Mouse (Mus musculus) urinary bladder, postnatal 25 days (tissue): ENCODE data around the gene Tmem9b.

Source experiments
- DNase-seq: peaks from one replicate; pipeline ENCODE4 v3.0.0; 2022; ENCODE audit warnings: low spot score

The Tmem9b gene

GRCm38 (mm10) chr7:109739822-109740370 lies 12.8 kb downstream of the Tmem9b start:
- no peak for DNase-seq

DNA sequence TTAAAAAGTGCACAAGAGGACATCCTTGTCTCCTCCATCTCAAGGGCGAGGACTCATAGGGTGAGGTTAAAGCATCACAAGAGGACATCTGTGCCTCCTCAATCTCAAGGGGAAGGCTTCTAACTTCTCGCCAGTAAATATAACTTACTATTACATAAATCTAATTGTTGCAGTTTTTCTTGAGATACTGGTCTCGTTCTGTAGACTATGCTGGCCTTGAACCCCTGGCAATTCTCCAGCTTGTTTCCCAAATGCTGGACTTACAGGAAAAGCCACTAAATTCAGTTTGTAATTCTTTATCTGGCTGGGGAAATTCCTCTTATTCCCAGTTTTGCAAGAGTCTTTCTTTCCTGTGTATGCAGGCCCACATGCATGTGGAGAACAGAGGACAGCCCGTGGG lies 17.9 kb downstream of the Tmem9b start:
- DNase-seq: no peak

DNA sequence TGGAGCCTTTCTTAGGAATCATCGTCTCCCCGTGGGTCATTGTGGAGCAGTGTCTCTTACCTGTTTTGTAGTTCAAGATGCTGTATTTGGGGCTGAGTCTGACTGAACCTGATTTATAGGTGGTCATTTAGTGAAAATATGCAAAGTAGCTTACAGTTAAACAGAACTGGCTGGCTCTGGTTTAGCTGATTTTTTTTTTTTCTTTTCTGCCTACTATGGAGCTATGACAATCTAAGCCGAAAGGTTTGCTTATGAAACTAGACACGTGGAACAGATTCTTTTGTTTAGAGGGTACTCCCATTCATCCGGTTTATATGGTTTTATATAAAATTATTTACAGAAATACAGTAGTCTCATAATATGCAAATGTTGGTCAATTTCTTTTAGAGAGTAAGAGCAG lies 21.0 kb downstream of the Tmem9b start, which contains the start of gene Ascl3:
Ascl3 (minus strand) TSS at position 101 of the 400 bp plus-strand sequence.
- DNase-seq: no peak

DNA sequence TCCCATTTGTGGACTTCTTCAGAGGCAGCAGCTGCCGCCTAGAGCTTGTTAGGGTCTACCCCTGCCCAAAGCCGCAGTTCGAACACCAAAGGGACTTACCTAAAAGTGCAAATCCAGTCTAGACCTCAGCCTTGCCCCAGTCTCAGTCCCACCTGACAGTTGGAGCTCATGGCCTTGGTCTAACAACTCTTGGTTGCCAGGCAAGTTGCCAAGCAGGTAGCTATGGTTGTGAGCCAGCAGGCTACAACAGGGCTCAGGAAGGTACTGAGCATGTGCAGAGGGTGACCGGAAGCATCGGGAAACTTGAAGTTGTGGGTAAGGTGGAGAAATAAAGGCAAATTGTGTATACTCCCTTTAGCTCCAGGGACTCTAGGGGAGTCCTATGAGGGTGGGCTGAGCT lies 29.0 kb downstream of the Tmem9b start, which contains the start of gene BC051019:
BC051019 (minus strand) TSS at position 154 of the 400 bp plus-strand sequence.
- no peak for DNase-seq

DNA sequence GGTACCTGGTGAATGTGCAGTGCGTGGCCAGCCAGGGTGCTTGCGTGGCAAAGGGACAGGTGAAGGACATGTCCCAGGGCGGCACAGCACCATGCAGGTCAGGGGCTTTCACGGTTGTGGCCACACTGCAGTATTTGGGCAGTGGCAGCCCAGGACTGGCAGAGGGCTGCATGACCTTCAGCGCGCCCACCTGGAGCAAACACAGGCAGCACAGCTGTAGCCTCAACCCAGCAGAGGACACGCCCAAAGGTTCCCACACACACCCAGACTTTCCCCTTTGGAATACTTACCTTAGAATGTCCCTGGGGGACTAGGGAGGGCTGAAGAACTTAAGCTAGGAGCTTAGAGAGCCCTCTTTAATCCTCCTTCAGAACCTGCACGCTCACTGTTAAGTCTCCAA lies 29.6 kb downstream of the Tmem9b start:
- DNase-seq: no peak

GRCm38 (mm10) chr7:109722618-109723017 lies 30.1 kb downstream of the Tmem9b start:
- DNase-seq: no peak

- peak; percentile 22 for DNase-seq
Observed at GRCm38 (mm10) chr7:109719286-109719685, 33.4 kb downstream of the Tmem9b start.

- DNase-seq: no peak
Observed at GRCm38 (mm10) chr7:109713434-109713982, 39.2 kb downstream of the Tmem9b start.

- DNase-seq: no peak
Observed at GRCm38 (mm10) chr7:109712198-109712597, 40.5 kb downstream of the Tmem9b start.

GRCm38 (mm10) chr7:109710069-109710468 lies 42.6 kb downstream of the Tmem9b start:
- no peak for DNase-seq

- DNase-seq: peak; percentile 23
Observed at GRCm38 (mm10) chr7:109708961-109709382, 43.7 kb downstream of the Tmem9b start.

DNA sequence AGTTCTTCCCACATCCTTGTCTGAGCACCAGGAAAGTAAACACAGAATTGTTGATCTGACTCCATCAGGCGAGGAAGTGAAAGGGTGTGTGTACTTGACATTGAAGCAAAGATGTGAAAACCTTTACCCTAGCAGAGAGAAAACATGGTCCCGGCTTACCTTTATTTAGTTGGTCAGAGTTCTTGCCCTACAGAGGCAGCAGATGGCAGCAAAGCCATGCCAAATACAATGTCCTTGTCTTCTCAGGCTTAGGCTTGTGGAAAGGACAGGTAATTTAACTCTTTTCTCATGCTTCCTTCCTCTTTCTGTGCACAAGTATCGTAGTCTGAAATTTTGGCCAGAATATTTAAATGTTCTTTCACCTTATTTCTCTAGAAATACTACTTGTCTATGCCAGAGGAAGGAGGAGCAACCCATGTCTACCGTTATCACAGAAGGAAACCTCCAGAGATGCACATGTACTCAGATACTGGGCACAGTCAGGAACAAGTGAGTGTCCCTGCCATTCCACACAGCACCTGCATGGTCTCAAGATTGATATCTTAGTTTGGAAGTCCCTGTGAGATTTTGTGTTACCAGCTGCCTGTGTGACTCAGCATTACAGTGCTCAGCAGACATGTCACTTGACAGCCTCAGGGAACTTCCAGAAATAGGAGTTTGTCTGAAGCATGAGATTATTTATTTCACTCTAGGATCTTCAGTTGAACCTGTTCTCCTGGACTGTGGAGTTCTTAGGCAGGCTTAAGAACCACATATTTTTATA lies 45.5 kb downstream of the Tmem9b start:
- no peak for DNase-seq

GRCm38 (mm10) chr7:109704461-109704860 lies 48.2 kb downstream of the Tmem9b start:
- no peak for DNase-seq

- no peak for DNase-seq
Observed at GRCm38 (mm10) chr7:109704016-109704377, 48.7 kb downstream of the Tmem9b start.

DNA sequence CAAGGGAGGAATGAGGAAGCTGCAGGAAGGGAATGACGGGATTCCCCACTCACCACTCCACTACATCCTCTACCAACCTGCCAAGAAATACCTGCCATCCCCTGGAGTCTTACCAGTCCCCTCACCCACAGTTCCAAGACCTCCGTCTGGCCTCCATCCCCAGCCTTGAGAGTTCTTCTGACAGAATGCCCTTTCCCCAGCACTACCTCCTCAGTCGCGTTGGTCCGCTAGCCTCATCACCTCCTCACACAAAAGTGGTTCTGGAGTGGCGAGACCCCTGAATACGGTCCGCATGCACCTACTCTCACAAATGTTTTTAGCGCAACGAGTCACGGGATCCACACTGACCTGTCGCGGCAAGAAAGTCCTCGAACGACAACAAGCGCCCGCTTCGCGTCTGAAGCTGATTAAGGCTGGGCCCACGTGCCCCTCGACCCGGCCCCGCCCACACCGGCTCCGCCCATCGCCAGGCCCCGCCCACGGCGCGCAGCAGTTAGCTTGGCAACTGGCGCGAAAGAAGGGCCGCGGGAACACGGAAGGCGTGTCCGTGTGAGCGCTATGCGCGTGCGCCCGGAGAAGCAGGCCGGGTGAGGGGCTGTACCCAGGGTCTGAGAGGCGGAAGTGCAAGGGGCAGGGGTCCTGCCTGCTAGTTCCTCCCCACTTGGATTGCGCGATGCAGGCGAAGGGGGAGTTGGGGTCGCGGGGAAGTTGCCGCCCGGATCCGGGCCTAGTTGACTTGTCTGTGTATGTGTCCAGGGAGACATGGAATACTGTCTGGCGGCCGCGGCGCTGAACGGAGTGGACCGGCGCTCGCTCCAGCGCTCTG lies 49.3 kb downstream of the Tmem9b start, which contains the start of the genes St5 and Akip1:
St5 (minus strand) TSS at position 416 of the 826 bp plus-strand sequence.
Akip1 (plus strand) TSS at position 501 of the 826 bp plus-strand sequence.
- peak; percentile 99 for DNase-seq

- no peak for DNase-seq
Observed at GRCm38 (mm10) chr7:109702721-109703120, 50.0 kb downstream of the Tmem9b start.

DNA sequence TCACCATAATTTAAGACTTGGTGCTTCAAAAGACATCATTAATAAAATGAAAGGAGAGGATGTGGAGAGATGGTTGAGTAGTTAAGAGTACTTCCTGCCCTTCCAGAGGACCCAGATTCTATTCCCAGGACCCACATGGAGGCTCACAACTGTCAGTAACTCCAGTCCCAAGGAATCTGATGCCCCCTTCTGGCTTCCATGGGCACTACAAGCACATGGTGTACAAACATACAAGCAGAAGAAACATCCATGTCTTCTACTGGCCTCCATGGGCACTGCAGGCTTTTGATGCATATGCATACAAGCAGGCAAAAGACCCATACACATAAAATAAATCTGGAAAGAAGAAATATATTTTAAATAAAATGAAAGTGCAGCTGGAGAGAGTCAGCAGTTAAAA lies 52.5 kb downstream of the Tmem9b start:
- no peak for DNase-seq

GRCm38 (mm10) chr7:109695339-109695726 lies 57.3 kb downstream of the Tmem9b start:
- DNase-seq: no peak

DNA sequence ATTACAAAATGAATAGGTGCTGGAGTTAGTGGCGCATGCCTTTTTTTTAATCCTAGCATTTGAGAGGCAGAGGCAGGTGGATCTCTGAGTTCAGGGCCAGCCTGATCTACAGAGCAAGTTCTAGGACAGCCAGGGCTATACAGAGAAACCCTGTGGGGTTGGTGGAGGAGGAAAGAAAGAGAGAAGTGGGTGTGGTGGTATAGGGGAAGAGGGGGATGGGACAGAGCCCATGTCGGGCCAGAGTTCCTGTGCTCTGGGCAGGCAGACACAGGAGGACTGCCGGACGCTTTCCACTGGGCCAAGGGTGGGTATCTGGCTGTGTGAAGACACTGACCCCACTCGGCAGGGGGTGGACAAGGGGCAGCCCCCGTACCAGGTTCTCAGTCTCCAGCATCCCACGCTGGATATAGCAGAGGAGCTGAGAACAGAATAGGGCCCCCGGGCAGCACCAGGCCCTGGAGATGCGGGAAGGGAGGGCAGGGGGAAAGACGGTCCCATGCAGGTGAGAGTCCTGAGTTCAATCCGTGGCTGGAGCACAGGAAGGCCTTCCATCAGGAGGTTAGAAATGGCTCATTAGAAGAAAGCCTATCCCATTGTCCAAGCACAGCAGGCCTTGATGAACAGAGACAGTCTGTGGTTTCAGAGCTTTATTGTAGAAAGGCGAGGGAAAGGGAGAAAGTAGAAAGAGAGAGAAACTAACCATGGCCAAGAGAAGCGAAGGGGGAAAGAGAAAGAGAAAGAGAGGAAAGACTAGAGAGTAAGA lies 57.9 kb downstream of the Tmem9b start:
- no peak for DNase-seq

DNA sequence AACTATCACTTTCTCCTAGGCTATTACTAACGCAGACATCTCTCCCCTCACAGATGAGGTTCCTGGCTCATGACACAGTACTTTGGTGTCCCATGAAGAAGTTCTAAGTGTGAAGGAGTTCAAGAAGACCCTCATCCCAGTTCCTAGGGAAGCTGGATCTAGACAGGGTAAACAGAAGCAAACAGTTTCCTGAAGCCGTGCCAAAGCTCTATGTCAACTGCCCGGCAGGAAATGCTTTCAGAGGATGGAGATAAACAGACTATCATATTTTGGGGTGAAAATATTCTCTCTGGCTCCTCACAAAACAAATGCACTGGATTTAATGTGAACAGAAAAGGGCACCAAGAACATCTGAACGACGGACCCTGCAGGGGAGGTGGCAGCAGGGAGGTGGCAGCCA lies 61.7 kb downstream of the Tmem9b start:
- no peak for DNase-seq

DNA sequence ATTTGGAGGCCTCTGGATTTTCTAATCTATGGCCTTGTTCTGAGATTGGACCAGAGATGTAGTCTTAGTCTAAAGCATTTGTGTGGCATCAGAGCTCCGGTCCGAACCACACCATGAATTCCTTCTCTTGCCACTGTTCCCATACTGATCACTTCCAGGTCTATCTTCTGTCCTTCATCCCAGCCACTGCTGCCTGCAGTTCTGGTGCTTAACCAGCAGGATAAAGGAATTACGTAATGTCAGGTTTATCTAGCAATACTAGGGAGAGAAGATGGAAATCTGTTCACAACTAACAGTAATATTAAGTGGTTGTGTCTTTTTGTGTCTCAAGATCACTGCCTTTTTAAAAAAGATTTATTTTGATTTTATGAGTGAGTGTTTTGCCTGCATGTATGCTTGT lies 62.6 kb downstream of the Tmem9b start:
- DNase-seq: no peak
